In genomic region chr17:86915540-86915939, GRCm38 (mm10) we compare ENCODE assay signal across 30 mouse cellular contexts. TPM values are rescaled to one million over a fixed set of nuclear protein-coding genes. Genes with fewer than 3 reads are reported as not detected.
A peak's percentile ranks its signal among the peaks of the same experiment; 100 is the strongest.
DNase-seq lines count a peak whose midpoint lies in the region; ATAC-seq and TF ChIP-seq lines count a peak whose summit lies in the region.
"Had no signal": no experiment of that assay in that cellular context is flagged by ENCODE, and none has a peak within 500 bp of the region (broad histone marks: within the 10 kb centered on the region; RNA-seq: fewer than 3 reads in every experiment).

No protein-coding gene starts in this region.

- TF ChIP-seq EP300 in liver, postnatal 0 days (IDR thresholded peaks at IDR 0.05; ENCODE audit: low read depth): no peak

- ATAC-seq in liver, postnatal 0 days: no peak
- no peak for ATAC-seq in liver, embryonic 12.5 days
- no peak for ATAC-seq in megakaryocyte progenitor cell, adult 5-6 weeks (replicated peaks; ENCODE audit: poor library complexity)
- ATAC-seq: midbrain, embryonic 16.5 days had no signal

- intact Hi-C loops in heart, postnatal 10 days (cut with DNase I): loop anchor here (5.0 kb wide), 1 partner anchor 82 kb away; no protein-coding TSS in a partner anchor

- peak; percentile 53 for DNase-seq in heart, adult 11 months
- no peak for DNase-seq in heart, postnatal 10 days
- DNase-seq in liver, postnatal 0 days: no peak
- DNase-seq in A20 (ENCODE audit: low read depth, low spot score) (peak; percentile 36), R1 (ENCODE audit: low read depth, low spot score) (peak; percentile 66)
- DNase-seq in kidney, postnatal 4 days: no peak
- DNase-seq: adrenal gland, adult 2 months; cerebellum, adult 8-10 months; gastrocnemius, postnatal 10 days; heart, adult 18-20 months; heart, postnatal 36 days; kidney, adult 11 months; kidney, postnatal 14 days; liver, embryonic 13.5 days; lung, postnatal 14 days; thymus, adult 18-20 months had no signal

- no peaks in the 10 kb centered on the region for H3K9me3 ChIP-seq in liver, postnatal 0 days (ENCODE audit: low read length)
- H3K9me3 ChIP-seq in liver, embryonic 12.5 days (replicated peaks): no peaks in the 10 kb centered on the region
- H3K9me3 ChIP-seq: embryonic facial prominence, embryonic 10.5 days; hindbrain, embryonic 15.5 days; liver, embryonic 13.5 days had no signal

- no peak overlapping the region for H3K4me3 ChIP-seq in liver, postnatal 0 days (ENCODE audit: low read depth, low read length)
- no peak overlapping the region for H3K4me3 ChIP-seq in liver, embryonic 12.5 days
- H3K4me3 ChIP-seq: embryonic facial prominence, embryonic 10.5 days; heart, embryonic 13.5 days; hindbrain, embryonic 15.5 days; liver, embryonic 13.5 days had no signal

- H3K4me2 ChIP-seq in liver, postnatal 0 days (ENCODE audit: low read depth, low read length): no peak overlapping the region
- no peak overlapping the region for H3K4me2 ChIP-seq in liver, embryonic 12.5 days
- H3K4me2 ChIP-seq: heart, embryonic 13.5 days; hindbrain, embryonic 15.5 days; liver, embryonic 13.5 days had no signal

- H3K4me1 ChIP-seq in liver, postnatal 0 days (ENCODE audit: insufficient read depth): peaks cover 6% of the 10 kb centered on the region; the same call in 1 of the 2 replicates
- 0 out of 2 replicates have a peak, but pooled peaks cover 5% of the 10 kb centered on the region for H3K4me1 ChIP-seq in liver, embryonic 12.5 days
- H3K4me1 ChIP-seq: hindbrain, embryonic 15.5 days had no signal

- TF ChIP-seq CTCF in liver, postnatal 0 days (IDR thresholded peaks at IDR 0.05; ENCODE audit: low read depth): peak; percentile 39

- H3K27ac ChIP-seq in liver, postnatal 0 days (ENCODE audit: low read depth): no peak overlapping the region
- H3K27ac ChIP-seq in liver, embryonic 12.5 days: no peak overlapping the region
- H3K27ac ChIP-seq: embryonic facial prominence, embryonic 10.5 days; heart, embryonic 13.5 days; hindbrain, embryonic 15.5 days; liver, embryonic 13.5 days had no signal

- WGBS in liver, postnatal 0 days (ENCODE audit: insufficient replicate concordance): 72% methylated on average over 4 of the region's 4 CpGs
- WGBS in liver, embryonic 12.5 days (ENCODE audit: insufficient replicate concordance): 64% methylated on average over 4 of the region's 4 CpGs

- no peaks in the 10 kb centered on the region for H3K27me3 ChIP-seq in liver, postnatal 0 days (ENCODE audit: insufficient read depth, low read length)
- 0 out of 2 replicates have a peak, but pooled peaks cover 3% of the 10 kb centered on the region for H3K27me3 ChIP-seq in liver, embryonic 12.5 days (replicated peaks)
- H3K27me3 ChIP-seq: heart, embryonic 13.5 days; hindbrain, embryonic 15.5 days; liver, embryonic 13.5 days had no signal

- H3K9ac ChIP-seq in liver, postnatal 0 days (replicated peaks): no peak overlapping the region
- no peak overlapping the region for H3K9ac ChIP-seq in liver, embryonic 12.5 days
- H3K9ac ChIP-seq: heart, embryonic 13.5 days; hindbrain, embryonic 15.5 days; liver, embryonic 13.5 days had no signal

- no peaks in the 10 kb centered on the region for H3K36me3 ChIP-seq in liver, postnatal 0 days (replicated peaks; ENCODE audit: insufficient read depth, low read length)
- no peaks in the 10 kb centered on the region for H3K36me3 ChIP-seq in liver, embryonic 12.5 days
- H3K36me3 ChIP-seq: embryonic facial prominence, embryonic 10.5 days; heart, embryonic 13.5 days; hindbrain, embryonic 15.5 days; liver, embryonic 13.5 days had no signal

RNA-seq across cellular contexts. Expression of gene Tmem247, which starts 1.6 kb away (rescaled TPM):
- total RNA-seq in heart, postnatal 10 days (2021): not detected
- not detected in 2 replicates for polyA plus RNA-seq in liver, postnatal 0 days (2015; fragmentation: Nextera tagmentation; extraction: Ambion mirVana)
- polyA plus RNA-seq in liver, embryonic 12.5 days (2016; fragmentation: Nextera tagmentation; extraction: Ambion mirVana): not detected in 2 replicates
- not detected in 2 replicates for total RNA-seq in megakaryocyte progenitor cell, adult 5-6 weeks (2015)
- not detected in 2 replicates for total RNA-seq in megakaryocyte progenitor cell, adult 5-6 weeks (2017)
- total RNA-seq: adrenal gland, adult 2 months; common myeloid progenitor, adult 5-6 weeks; ES-E14; gastrocnemius, postnatal 10 days; heart, adult 18-20 months; heart, postnatal 36 days; layer of hippocampus, postnatal 10 days; left cerebral cortex, adult 8-10 months; megakaryocyte-erythroid progenitor cell, adult 5-6 weeks had no signal
- polyA plus RNA-seq: adrenal gland, adult 2 months; embryonic facial prominence, embryonic 10.5 days; forebrain, embryonic 11.5 days; heart, embryonic 13.5 days; hindbrain, embryonic 15.5 days; limb, embryonic 11.5 days; liver, embryonic 13.5 days; midbrain, embryonic 16.5 days; neural tube, embryonic 11.5 days had no signal

RNA-seq across cellular contexts. Expression of gene Atp6v1e2, which starts 32.2 kb away (rescaled TPM):
- total RNA-seq in heart, postnatal 10 days (2021): not detected
- polyA plus RNA-seq in liver, postnatal 0 days (2015; fragmentation: Nextera tagmentation; extraction: Ambion mirVana): not detected in 2 replicates
- not detected in 2 replicates for polyA plus RNA-seq in liver, embryonic 12.5 days (2016; fragmentation: Nextera tagmentation; extraction: Ambion mirVana)
- total RNA-seq in megakaryocyte progenitor cell, adult 5-6 weeks (2015): not detected in 2 replicates
- not detected in 2 replicates for total RNA-seq in megakaryocyte progenitor cell, adult 5-6 weeks (2017)
- total RNA-seq: adrenal gland, adult 2 months; common myeloid progenitor, adult 5-6 weeks; ES-E14; gastrocnemius, postnatal 10 days; heart, adult 18-20 months; heart, postnatal 36 days; left cerebral cortex, adult 8-10 months; megakaryocyte-erythroid progenitor cell, adult 5-6 weeks had no signal
- polyA plus RNA-seq: adrenal gland, adult 2 months; embryonic facial prominence, embryonic 10.5 days; forebrain, embryonic 11.5 days; heart, embryonic 13.5 days; limb, embryonic 11.5 days; liver, embryonic 13.5 days; midbrain, embryonic 16.5 days; neural tube, embryonic 11.5 days had no signal

RNA-seq across cellular contexts. Expression of gene Rhoq, which starts 47.3 kb away (rescaled TPM):
- total RNA-seq in heart, postnatal 10 days (2021): 100 to 1,000 TPM; 168 to 176 TPM
- polyA plus RNA-seq in liver, postnatal 0 days (2015; fragmentation: Nextera tagmentation; extraction: Ambion mirVana): 1.5 and 1.6 TPM in 2 replicates
- 2.7 and 3.6 TPM in 2 replicates for polyA plus RNA-seq in liver, embryonic 12.5 days (2016; fragmentation: Nextera tagmentation; extraction: Ambion mirVana)
- 2.4 and 4.5 TPM in 2 replicates for total RNA-seq in megakaryocyte progenitor cell, adult 5-6 weeks (2015)
- total RNA-seq in megakaryocyte progenitor cell, adult 5-6 weeks (2017): 1.9 and 3.8 TPM in 2 replicates

Comparison
In these comparisons a context has a peak if more than half of its experiments do, and no peak if none do; other contexts are left out.
1. DNase-seq: peak in heart, adult 11 months (single experiment), A20 (single experiment) and R1 (single experiment); none in heart, postnatal 10 days (0 of 2), liver, postnatal 0 days (single experiment) and kidney, postnatal 4 days (0 of 2).
2. RNA of gene Rhoq, which starts 47.3 kb away (total RNA-seq): 168 to 176 TPM in heart, postnatal 10 days; 1.9 to 4.5 TPM in megakaryocyte progenitor cell, adult 5-6 weeks; every median in the first group is over 10 times any median in the second.